Mouse (Mus musculus) lung, adult 18-20 months (tissue): ENCODE data around the gene 4833427G06Rik.
"Not testable (repeated sequence)": the region's sequence is repeated elsewhere in the genome, so short reads cannot be mapped to it uniquely, and the experiment has no call there.

Source experiments
- DNase-seq, 2 experiments: peaks; one replicate each; pipeline ENCODE4 v3.0.0; 2022; ENCODE audit warnings: mixed read lengths in 2 of 2

4833427G06Rik gene

DNA sequence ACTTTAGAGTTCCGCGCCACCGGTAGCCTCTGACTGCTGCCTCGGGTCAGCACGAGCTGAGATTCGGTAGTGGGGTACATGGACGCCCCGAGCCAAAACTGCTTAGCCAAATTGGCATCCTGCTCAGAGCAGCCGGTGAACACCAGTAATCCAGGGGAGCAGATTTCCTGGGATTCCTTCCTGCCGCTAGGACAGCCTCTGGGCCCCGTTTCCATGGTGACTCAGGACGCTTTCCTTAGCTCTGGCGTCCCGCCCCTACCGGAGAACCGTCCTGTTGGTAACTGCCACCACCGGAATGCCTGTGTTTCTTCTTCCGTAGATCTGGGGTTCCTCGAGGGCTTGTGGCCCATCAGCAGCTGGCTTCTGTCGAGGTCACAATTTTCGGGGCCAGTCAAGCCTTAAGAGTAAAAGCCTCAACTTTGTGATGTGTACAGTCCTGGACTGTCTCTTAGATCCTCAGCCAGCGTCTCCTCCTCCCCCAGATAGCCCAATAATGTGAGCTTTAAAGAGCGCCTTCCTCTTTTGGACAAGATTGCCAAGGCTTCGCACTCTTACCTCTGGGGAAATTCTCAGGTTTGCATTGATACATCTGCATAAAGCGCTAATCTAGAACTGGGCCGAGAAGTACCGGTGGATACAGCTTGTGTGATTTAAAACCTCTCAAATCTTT, at the start of gene 4833427G06Rik:
TSS of gene 4833427G06Rik (minus strand) at position 323 of the 670 bp plus-strand sequence.
- peak; percentile 42 to 64 for DNase-seq

DNA sequence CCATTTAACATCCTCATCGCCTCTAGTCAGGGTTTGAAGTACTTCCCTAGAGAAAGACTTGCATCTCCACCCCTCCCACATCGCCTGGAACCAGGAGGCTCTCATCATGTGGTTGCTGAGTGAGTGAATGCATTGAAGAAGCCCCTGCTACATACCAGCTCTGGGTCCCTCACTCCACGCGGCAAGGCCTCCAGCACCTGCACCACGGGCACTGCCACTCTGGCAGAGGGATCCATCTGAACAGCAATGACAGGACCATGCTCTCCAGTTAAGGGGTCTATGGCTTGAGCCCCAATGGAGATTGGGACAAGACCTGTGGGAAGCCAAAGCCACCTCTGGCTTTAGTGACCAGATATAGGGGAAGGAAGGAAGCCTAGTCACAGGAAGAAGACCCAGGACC, 45.4 kb upstream of the 4833427G06Rik start:
- no peak for DNase-seq

DNA sequence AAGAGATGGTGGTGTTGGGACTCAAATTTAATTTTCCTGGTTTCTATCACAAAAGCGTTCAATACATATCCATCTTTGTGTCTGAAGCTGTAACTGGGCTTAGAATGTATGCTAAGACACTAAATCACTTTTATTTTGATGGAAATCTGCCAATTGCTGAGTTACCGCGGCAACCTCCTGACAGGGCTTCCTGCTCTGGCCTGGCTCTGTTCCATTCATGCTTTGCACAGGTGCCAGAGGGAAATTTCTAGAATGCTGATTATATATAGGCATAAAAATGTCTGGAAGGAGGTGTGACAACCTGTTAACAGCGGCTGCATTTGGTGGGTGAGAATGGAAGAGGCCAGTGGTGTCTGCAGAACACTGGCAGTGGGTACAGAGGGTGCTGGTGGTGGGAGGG, 44.6 kb upstream of the 4833427G06Rik start:
- DNase-seq: no peak

DNA sequence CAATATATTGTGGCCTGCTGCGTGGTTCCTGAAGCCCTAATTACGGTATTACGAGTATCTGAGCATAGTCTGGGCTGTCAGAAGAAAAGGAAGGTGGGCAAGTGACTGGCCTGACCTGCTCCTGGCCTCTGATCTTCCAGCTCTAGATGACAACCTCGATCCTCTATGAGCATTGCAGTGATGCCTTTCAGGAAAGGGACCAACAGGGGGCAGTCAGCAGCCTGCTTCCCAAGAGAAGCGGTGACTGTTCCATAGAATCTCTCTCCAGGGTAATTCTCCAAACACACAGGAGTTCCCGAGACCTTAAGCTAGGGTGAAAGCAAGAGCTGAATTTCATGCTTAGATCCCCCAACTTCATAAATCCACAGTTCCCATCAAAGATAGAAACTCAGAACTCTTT, 42.3 kb upstream of the 4833427G06Rik start:
- DNase-seq: no peak

DNA sequence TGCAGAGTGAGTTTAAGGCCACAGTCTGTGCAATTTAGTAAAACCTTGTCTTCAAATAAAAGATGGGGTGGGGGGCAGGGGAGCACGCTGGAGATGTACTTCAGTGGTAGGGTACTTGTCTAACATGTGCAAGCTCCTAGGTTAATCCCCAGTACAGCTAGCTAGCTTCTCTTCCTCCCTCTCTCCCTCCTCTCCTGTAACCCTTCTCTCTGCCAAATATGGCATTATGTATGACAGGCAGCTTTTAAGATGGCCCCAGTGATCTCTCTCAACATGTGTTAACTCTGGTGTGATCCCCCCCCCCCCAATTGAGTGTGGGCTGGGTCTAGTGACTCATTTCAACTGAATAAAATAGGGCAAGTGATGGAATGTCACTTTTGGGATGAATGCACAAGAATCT, 41.6 kb upstream of the 4833427G06Rik start:
- no peak for DNase-seq

DNA sequence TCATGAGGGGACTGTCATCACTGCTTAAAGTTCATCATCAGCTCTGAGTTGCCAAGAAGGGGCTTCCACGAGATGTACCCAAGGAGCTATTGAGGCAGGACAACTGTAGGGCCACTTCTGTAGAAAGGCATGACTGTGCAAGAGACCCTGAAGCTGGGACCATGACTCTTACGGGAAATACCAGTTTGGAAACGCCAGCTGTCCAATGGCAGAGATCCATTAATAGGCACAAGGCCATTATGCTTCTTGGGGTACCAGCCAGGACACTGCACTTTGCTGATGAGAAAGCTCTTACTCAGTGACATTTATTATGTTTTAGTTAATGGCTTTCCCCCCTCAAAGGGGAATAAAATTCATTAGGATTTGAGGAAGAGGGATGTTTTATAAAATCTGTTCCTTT, 38.8 kb upstream of the 4833427G06Rik start:
- DNase-seq: no peak

DNA sequence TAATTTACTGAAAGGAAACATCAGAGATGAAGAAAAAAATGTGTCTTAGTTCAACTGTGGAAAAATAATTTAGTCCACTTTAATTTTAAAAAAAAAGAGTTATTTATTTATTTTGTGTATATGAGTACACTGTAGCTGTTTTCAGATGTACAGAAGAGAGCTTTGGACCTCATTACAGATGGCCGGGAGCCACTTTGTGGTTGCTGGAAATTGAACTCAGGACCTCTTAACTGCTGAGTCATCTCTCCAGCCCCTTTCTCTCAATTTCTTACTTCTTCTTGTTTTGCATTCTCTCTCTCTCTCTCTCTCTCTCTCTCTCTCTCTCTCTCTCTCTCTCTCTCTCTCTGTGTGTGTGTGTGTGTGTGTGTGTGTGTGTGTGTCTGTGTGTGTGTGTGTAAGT, 37.5 kb upstream of the 4833427G06Rik start:
- not testable (repeated sequence) for DNase-seq

DNA sequence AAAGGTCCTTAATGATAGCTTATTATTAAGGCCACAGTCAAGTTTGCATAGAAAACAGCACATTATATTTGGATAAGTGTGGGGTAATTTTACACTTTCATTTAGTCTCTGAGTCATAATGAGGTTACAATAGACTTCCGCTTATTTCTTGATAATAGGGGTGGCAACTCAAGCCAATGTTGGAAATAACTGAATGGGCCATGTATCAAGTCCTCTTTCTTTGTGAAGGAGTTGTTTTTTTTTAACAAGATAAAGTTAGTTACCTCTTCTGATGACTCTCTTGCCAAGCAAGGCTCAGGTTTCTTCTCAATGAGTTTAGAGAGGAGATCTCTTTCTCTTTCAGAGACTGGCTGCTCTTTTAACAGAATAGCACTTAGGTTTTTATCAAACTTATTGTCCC, 36.4 kb upstream of the 4833427G06Rik start:
- DNase-seq: no peak

DNA sequence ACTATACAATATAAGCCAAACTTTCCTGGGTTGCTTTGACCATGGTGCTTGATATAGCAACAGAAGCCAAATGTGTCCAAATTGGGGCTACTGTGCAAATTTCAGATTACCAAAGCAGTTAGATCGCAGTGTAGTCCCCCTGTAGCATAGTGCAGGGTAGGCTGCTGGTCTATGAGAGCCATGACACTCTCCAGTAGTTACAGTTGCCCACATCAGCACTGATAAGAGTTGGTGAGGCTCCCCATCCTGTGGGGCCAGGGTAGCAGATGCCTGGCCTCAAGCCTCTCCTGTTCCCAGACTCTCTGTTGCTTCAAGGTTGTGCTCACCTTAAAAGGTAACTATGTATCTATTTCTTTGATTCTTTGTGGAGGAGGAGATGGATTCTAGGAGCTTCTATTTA, 36.0 kb upstream of the 4833427G06Rik start:
- DNase-seq: no peak

DNA sequence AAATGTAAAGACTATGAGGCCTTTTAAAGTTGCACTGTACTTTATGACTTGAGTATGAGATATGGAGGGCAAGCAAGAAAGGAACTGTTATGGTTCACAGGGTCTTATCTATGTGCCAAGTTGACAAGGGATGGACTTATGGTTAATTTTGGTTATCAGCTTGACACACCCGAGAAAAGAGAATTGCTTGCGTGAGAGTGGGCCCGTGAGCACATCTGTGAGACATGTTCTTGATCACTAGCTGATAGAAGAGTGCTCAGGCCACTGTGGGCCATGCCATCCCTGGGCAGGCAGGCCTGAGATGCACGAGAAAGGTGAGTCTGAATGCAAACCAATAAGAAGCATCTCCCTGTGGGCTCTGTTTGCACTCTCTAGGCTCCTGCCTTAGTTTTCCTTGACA, 35.6 kb upstream of the 4833427G06Rik start:
- DNase-seq: no peak

DNA sequence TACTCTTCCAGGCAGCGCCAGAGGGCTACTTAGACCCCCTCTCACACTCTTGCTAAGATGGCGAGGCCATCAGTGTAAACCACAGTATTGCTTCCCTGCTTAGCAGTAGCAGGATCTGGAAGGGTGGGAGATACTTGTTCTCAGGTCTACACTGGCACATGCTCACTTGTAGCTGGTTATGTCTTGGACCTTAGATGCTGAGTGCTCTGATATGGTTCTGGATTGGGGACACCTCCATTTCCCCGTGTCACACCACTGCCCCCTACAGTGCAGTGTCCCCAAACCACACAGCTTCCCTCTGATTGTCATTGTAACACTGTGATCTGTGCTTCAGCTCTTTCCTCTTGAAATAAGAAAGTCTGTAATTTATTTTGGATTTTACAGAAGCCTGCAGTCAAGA, 35.1 kb upstream of the 4833427G06Rik start:
- DNase-seq: peak in 1 of 2 experiments; percentile 23

DNA sequence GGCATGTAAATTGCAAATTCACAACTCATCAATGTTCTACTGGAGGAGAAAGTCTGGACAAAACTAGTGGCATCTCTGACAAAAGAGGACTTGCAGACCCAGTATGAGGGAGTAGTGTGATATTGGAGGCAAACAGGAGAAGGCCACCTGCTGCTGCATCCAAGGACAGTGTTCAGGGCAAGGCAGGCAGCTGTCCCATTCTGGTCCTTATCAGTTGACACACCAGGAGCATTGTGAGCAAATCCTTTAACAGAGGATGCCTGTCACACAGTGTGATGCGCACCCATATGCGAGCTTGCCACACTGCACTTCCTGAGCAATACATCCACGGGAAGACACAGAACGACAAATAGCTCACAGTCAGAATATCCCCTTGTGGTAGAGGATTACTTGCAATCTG, 12.9 kb upstream of the 4833427G06Rik start:
- DNase-seq: no peak

DNA sequence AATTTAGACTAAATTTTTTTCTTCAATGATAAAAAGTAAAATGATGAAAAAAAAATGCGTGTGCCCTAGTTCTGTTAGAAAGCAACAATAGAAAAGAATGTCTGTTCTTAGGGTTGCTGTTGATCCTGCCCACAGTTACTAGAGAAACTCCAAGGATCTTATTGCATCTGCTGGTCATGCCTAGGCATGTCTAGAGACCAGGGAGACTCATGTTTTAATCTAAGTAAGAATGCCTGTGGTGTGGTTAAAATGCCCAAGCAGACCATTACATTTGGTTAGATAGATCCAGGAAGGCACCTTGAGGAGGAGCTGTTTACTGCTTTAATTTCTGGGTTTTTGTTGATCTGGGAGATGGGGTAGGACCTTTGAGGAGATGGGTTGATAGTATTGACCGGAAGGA, 3.9 kb upstream of the 4833427G06Rik start:
- DNase-seq: peak in 1 of 2 experiments; percentile 18

DNA sequence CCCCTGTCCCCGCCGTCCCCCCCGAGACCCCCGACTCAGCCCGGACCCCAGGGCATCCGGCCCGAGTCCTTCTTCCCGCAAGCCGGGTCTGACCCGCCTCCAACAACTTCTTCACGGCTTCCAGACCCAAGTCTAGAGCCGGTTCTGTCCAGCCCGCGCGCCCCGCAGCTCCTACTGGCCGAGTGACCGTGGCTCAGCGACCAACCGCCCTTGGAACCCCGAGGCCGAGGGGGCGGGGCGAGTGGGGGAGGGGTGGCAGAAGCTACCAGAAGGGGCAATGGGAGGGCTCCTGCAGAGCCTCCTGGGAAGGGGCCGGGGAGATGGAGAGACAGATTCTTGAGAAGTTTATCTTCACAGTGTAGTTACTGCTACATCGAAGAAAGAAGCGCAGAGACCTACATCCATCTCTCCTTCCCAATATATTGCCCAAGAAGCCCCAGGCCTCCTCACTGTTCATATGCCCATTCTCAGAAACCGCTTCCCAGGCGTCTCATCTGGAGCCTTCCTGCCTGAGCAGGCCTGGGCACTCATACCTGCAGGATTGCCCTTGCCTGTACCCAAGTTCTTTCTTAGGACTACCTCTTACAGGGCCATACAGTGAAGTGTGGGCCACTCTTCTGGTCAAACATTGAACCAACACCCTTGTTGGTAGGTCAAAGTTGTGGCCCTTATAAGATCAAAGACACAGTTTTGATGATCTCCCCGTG, 2.1 kb upstream of the 4833427G06Rik start:
- DNase-seq: peak; percentile 10 to 55

DNA sequence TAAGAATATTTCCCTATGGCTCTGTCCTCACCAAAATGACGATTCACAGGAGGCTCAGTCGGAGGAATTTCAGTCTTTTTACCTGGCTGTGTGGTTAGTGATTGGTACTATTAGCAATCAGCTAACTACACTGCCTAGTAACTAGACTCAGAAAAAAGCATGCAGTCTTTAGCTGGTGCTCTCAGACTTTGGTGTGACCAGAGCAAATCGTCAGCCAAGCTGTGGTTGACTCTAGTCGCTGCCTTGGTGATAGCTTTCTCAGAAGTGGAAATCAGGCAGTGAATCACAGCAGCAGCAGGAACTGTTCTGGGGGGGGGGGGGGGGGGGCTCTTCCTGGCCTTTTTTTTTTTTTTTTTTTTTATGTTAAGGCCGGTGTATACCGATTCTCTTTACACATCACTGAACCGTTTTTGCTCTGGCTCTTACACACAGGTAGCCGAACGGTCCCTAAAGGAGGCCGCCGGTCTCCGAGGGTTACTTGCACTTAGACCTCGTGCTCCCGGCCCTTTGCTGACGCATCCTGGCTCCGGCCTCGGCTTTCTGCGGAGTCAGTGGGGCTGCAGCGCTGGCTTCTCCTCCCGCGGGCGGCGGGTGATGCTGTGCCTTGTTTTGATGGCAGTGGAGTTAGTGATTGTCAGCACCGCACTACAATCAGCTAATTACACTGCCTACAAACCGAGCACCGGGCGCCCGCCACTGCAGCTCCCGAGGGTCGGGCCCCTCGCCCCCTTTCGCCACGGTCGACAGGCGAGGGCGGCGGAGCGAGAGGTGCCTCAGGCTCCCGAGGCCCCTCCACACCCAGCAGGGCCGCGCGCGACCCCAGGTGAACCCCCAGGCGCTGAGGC, 1.3 kb upstream of the 4833427G06Rik start:
- DNase-seq: peak; percentile 30 to 41

DNA sequence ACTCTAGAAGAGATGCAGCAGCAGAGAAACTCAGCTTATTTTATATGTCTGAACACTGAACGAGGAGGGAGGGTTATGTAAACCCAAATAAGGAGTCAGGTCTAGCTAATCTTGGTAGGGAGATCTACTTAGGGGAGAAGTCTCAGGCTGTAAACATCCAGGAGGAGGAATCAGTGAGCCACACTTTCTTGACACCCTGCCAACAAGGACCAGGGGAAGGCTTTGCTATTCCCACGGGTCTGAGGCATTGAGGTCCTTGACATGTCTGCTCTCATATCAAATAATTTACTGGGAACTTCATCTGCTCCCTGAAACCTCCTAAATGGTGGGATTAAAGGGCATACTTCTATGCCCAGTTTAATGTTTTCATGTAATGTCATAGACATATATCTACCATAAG, 5.6 kb downstream of the 4833427G06Rik start:
- DNase-seq: no peak

DNA sequence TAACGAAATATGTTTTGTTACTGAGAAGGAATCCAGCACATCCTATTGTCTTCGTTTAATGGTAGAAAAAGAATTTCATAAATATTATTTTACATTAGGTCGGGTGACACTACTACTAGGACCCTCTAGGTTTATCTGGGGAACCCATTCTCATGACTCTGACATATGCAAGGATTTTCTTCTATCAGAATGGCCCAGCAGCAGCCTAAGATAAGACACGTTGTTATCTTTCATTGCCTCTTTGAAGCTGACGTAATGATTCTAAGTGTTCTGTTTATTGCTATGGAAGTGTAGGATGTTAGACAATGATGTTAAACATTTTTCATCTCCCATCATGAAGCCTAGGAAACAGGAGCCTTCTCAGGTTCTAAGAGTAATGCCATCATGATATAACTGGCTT, 8.2 kb downstream of the 4833427G06Rik start:
- DNase-seq: no peak

DNA sequence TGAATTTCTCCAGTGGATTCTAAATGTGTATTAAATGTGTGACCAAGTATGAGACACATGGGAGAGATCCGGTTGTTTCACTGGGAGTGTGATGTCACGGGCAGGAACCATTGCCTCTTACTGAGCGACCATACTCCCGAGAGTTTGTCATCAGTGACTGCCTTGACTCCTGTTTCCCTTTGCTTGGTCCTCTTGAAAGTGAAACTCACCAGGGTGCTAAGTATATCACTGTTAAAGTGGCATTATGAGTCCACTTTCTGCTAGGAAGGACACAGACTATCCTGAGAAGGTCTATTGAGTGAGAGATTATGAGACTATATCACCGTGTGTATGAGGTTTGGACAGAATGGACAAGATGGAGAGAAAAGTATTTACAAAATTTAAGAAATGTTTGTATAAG, 20.3 kb downstream of the 4833427G06Rik start:
- no peak for DNase-seq

DNA sequence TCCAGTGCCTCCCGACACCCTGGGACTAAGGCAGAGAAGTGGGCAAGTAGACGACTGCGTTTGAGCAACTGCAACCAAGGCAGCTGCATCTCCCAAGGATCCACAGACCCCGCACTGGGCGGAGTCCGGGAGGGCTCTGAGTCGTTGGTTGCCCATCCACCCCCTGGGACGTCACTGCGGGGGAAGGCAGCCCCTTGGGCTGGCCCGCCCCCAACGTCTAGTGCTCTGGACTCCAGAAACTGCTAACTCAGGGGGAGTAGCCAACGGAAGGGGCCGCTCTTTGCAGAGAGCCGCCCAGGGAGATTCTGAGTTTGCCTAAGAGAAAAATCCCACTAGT, 24.9 kb downstream of the 4833427G06Rik start, which contains the start of gene Layn:
TSS of gene Layn (minus strand) at position 116 of the 337 bp plus-strand sequence.
- DNase-seq: peak; percentile 86 to 92

DNA sequence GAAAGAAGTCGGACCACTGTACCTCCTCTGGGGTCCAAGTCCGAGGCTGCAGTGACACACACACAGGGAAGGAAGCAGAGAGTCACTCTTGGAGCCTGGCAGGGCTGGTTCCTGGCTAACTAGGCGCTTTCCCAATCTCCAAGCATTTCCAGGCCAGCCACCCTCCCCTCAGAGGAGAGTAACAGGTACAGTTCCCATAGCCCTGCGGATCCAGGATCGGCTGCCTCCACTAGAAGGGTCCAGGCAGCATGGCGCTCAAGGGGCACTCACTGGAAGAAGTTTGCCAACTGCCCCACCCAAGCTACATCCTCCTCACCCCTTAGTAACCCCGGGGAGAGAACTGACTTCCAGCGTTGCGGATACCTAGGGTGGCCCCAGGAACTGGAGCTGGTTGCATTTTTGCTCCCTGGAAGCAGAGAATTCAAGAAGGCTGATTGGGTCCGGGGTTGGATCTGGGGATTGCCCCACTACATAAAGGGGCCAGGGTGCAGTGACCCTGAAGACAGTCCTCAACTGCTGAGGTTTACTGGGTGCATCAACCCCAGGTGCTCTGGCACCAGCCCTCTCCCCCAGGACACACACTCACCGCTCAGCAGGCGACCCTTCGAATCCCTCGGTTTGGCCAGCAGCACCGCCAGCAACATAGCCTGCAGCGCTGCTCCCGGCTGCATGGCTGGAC, 25.4 kb downstream of the 4833427G06Rik start:
- peak; percentile 19 to 34 for DNase-seq

DNA sequence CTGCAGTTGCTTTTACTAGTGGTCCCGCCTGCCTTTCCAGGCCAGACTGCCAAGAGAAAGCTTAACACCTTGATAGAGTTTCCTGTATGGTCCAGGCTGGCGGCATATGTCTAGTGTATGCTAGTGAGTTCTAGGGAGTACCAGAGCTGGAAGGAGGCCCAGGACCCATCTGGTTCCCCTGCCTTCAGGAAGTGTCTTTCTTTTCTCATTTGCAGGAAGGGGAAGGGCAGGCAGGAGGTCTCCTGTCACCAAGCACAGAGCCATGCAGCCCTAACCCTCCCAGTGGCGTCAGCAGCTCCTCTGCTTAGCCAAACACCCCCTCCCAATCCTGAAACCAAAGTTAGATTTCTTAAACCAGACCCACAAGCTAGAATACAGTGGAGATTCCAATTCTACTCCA, 26.1 kb downstream of the 4833427G06Rik start:
- peak; percentile 18 to 26 for DNase-seq

DNA sequence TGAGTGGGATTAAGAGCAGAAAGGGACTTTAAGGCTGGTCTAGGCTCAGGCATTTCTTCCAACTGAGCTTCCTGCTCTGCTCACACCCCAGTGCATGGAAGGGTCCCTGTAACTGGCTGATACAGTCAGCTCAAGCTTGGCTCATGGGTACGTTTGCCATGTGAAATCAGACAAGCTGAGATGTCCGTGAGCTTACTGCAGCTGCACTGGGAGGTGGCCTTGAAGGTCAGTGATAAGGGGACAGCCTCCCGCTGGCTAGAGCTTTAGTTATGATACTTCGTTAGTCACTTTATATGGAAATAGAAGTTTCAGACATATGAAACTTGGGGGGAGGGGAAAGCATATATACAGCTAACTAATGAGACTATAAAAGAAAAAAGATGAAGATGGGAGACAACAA, 31.1 kb downstream of the 4833427G06Rik start:
- DNase-seq: no peak

DNA sequence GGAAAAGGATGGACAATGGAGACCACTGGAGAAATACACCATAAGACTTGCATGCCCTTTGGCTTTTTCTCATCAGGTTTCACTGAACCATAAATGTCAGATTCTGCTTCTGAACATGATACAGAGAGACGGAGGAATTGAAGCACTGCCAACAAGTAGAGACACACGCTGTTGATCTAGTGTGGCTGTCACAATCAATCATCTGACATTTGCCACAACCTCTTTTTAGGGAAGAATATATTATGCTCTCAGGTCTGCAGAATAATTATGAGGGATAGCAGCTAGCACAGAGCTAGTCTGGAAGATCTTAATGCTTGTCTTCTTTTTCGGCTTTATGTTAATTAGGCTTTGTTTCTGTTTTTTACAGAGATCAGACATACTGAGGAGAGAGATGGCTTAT, 33.7 kb downstream of the 4833427G06Rik start:
- no peak for DNase-seq
